Mouse (Mus musculus) gastrocnemius, adult 18-20 months (tissue): ENCODE measurements around the gene Ube2d3. TPM values are rescaled to one million over a fixed set of nuclear protein-coding genes. Genes with fewer than 3 reads are reported as not detected.
"Not testable (repeated sequence)": the region's sequence is repeated elsewhere in the genome, so short reads cannot be mapped to it uniquely, and the experiment has no call there.

Experiments used
- DNase-seq: peaks from one replicate; pipeline ENCODE4 v3.0.0; 2021; ENCODE audit warnings: low spot score
- total RNA-seq, 2 experiments: library from RNA; stranded (reverse); gene quantifications; 2 replicates each; pipeline ENCODE4 v1.2.3; 2021

The Ube2d3 gene
- total RNA-seq, 2 experiments from 2014 or later, result 343 to 352 TPM

DNA sequence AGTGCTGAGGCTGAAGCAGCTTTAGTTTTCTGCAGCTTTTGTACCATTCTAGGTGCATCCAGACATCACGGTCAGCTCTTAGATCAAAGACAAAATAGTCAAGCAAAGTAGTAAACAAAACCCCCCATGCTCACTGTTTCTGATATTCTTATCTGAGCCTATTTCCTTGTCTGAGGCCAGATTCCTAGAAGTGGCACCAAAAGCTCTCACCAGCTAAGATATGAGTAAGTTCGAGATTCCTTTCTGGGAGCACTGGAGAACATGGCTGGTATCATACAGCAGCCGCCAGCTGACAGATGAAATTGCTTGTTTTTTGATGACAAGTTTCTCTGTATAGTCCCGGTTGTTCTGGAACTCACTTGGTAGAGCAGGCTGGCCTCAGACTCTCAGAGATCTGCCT is 49.9 kb downstream of the Ube2d3 start:
- DNase-seq, result no peak

DNA sequence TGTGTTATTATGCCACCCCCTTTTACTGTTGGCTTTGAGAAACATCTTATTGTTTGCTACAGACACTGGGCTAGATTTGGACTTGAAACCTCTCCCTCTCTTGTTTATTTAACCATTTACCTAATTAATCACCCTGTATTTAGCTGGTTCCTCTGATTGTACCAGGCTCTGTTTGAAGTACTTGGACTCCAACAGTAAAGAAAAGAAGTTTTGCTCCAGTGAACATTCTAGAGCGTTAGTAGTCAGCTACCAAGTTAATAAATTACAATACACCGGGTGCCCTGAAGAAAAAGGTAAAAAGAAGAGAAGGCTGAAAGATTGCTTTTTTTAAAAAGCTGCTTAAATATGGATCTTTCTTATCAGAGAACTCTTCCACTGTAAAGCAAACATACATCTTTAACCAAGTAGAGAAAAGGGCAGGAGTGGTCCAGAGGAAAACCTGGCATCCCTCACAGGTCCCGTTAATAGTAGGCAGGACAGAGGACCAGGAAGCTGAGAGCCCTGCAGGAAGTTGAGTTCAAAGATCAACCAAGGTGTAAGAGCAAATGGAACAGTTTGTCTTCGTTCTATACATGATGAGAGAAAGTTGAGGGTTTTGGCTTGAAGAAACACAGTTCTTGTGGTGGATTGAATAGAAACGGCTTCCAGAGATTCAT is 52.0 kb downstream of the Ube2d3 start:
- DNase-seq, result no peak

DNA sequence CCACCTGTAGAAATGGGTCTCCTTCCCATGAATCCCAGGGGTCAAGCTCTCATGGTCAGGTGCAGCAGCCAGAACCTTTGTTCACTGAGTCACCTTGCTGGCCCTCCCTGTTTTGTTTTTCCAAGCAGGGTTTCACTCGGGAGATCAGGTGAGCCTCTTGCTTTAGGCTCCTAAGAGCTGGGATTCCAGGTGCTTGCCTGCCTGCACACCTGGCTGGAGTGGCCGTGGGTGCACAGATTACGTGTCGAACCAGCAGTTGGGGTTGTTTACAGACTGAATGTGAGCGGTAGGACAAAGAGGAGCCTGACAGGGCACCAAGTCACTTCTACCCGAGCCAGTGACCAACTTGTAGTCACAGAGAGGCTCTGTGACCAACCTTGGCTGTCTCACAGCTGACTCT is 53.2 kb downstream of the Ube2d3 start:
- DNase-seq, result no peak

DNA sequence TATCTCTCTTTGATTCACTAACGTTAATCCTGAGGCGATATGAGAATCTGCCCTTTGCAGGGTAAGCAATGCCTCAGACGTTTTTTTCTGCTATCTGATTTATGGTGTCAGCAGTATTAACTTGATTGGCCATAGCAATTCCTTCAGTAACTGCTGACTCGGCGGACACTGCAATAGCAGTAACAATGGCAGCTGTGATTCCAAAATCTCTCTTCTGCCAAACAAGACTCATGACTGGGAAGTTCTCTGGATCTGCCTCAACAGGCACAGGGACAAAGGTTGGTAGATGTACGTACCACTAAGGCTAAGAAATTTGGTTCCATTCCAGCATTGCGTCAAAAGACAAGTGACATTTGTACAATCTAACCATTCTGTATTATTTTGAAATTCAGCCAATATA is 55.4 kb downstream of the Ube2d3 start:
- DNase-seq, result not testable (repeated sequence)

DNA sequence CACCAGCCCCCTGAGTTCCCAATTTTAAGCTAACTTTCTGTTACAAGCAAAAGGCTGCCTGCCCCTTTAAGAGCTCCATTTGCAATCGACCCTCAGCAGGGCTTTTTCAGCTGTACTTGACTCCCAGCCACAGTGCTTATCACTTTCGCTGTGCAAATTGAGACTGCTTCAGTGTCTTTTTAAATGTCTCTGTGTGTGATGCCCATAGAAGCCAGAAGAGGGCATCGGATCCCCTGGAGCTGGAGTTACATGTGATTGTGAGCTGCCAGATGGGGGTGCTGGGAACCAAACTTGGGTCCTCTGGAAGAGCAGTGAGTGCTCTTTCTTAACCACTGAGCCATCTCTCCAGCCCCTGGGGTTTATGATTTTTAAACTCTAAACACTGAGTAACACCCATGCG is 60.0 kb downstream of the Ube2d3 start:
- DNase-seq, result not testable (repeated sequence)

GRCm38 (mm10) chr3:135498891-135499290 is 60.9 kb downstream of the Ube2d3 start:
- no peak for DNase-seq

- DNase-seq, result no peak
These were observed 65.2 kb downstream of the Ube2d3 start for GRCm38 (mm10) chr3:135503160-135503559.

DNA sequence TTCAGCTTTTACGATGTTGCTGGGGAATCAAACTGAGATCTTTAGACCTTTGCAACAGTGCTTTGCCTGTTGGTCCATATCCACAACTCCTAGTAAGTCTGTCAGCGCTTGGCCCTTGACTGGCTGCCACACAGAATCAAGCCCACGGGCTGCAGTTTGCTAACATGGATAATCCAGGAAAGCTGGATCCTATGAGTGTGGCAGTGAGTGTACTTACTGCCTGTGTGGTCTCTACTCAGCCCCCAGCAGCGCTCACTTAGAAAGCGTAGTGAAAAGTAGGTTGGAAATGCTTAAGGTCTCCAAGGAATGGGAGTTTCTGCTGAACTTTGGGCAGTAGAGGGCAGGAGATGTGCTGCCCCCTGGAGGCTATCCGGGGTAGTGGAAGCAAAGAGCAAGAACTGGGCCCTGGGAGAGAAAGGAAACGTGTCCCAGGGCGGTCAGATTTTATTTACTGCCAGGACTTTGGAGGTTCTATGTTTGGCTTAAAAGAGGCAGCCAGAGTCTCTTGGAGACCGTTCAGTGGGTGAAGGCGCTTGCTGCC is 67.5 kb downstream of the Ube2d3 start:
- DNase-seq, result peak; percentile 76

- no peak for DNase-seq
These were observed 68.0 kb downstream of the Ube2d3 start for GRCm38 (mm10) chr3:135505916-135506482.

- no peak for DNase-seq
These were observed 69.6 kb downstream of the Ube2d3 start for GRCm38 (mm10) chr3:135507506-135507905.

DNA sequence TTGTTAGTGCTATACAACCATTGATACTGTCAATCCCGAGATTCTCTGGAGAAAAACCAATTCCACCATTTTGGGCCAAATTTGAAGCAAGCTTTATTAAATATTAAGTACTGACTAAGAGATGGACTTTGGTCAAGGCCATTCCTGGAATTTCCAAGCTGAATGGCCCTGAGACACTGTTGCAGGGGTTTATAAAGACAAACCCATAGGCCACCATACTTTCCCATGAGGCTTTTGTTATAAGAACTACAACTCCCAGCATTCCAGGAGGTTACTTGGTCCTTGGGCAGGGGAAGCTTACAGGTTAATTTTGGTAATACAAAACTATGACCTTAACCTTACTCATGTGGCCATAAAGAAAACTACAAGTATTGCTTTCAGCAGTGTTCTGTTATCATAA is 70.2 kb downstream of the Ube2d3 start:
- DNase-seq, result no peak

- no peak for DNase-seq
These were observed 72.4 kb downstream of the Ube2d3 start for GRCm38 (mm10) chr3:135510372-135510771.

DNA sequence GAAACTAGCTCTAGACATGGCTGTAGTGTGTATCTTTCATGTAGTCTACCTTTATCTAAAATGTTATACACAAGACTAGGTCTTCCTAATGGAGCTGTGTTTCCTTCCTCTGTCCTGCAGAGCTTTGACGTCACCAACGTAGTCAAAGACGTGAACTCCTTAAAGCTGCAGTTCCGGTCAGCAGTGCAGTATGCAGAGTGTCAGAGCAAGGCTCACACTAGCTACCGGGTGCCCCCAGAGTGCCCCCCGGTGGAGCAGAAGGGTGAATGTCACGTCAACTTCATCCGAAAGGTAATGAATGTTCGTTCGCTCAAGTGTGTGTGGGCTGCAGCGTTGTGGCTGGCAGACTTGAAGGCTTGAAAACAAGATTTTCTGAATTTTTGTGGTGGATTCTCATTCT is 73.7 kb downstream of the Ube2d3 start:
- DNase-seq, result no peak

DNA sequence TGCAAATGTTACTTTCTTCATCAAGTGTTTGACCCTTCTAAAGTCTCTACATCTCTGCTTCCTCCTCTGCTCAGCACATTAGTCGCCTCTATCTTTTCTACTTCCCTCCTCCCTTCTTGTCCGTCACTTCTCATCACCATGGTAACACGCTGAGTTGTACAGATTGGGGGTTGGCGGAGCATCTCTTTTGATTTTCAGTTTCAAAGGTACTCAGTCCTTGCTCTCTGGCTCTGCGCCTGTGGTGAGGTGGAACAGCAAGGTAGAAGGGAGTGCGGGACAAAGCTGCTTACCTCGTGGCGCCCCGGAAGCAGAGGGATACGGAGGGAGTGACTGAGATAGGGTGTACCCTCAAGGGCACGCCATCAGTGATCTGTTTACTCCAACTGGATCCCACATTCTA is 75.3 kb downstream of the Ube2d3 start:
- no peak for DNase-seq

DNA sequence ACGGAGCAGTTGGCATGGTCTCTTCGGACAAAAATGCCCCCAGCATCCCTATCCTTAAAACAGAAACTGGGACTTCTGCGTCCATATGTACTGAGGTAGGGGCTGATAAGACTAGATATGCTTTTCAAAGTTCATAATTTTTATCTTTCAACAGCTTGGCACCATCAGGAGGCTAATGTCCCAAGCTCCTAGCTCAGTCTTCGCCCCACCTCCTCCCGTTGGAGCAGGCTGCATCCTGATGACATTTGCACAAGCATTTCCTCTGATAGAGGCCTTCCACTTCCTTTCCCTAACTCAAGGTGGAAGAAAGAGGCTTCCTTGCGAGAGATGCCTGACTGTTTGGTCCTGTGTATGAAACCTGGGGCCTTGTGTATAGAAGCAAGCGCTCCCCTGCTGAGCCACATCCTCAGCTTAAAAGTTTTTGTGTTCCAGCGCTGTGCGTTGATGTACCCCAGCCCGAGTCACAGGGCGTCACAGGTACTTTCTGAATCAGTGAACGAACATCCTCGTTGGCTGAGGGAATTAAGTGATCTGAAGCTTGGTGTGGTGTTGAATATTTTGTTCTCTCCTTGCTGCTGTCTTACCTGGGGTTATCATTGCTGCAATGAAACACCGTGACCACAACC is 76.0 kb downstream of the Ube2d3 start:
- no peak for DNase-seq

DNA sequence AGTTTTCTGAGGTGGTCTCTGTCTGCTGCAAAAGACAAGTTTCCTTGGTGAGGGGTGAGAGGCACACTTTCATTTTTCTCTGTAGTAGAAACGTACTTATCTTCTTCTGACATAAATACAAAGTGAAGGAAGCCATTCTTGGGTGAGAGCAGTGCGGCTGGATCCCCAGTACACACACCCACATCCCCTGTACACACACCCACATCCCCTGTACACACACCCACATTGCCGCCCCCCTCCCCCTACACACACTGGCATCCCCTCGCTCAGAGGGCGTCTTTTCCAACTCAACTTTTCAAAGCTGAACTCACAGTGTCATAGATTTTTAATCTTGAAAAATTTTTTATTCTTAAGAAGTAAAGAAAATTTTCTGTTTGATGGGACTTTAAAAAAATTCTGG is 77.3 kb downstream of the Ube2d3 start:
- DNase-seq, result no peak

GRCm38 (mm10) chr3:135516891-135517290 is 78.9 kb downstream of the Ube2d3 start:
- DNase-seq, result peak; percentile 59

Other genes starting within 250 kb of the Ube2d3 start
- gene Cenpe, start 225.6 kb upstream of the Ube2d3 start, total RNA-seq, result under 1 TPM; 0.05 to 0.14 TPM
- 1 to 10 TPM; 1.6 to 2.6 TPM for gene Bdh2, start 156.9 kb upstream of the Ube2d3 start, total RNA-seq
- not detected for gene Slc9b2, start 130.4 kb upstream of the Ube2d3 start, total RNA-seq
- not detected for gene Slc9b1, start 90.1 kb upstream of the Ube2d3 start, total RNA-seq
- gene Cisd2, start 14.2 kb upstream of the Ube2d3 start, total RNA-seq, result 10 to 100 TPM; 32.4 to 34.0 TPM
- 1 to 10 TPM; 3.1 to 4.5 TPM for gene Manba, start 47.5 kb downstream of the Ube2d3 start, total RNA-seq